Mouse (Mus musculus): ENCODE data around the gene Pkd1l1. TPM values are rescaled to one million over a fixed set of nuclear protein-coding genes. Genes with fewer than 3 reads are reported as not detected.

Pkd1l1 gene
- not detected for polyA plus RNA-seq (2017; shearing (Covaris generic))

GRCm38 (mm10) chr11:8973166-8973565 lies at the start of gene Pkd1l1:
TSS of gene Pkd1l1 (minus strand) at chr11:8973266.

GRCm38 (mm10) chr11:9010853-9011339 lies 37.8 kb upstream of the Pkd1l1 start, which contains the start of gene Hus1:
TSS of gene Hus1 (minus strand) at chr11:9011191.

Other genes starting within 250 kb of the Pkd1l1 start
- 6.7 TPM for gene Hus1, start 37.9 kb upstream of the Pkd1l1 start, polyA plus RNA-seq (2017; shearing (Covaris generic))
- gene Gm11992, start 75.3 kb upstream of the Pkd1l1 start, polyA plus RNA-seq (2017; shearing (Covaris generic)): not detected
- not detected for gene Sun3, start 75.7 kb upstream of the Pkd1l1 start, polyA plus RNA-seq (2017; shearing (Covaris generic))
- gene Upp1, start 144.8 kb upstream of the Pkd1l1 start, polyA plus RNA-seq (2017; shearing (Covaris generic)): not detected
- 0.05 TPM for gene Abca13, start 218.7 kb upstream of the Pkd1l1 start, polyA plus RNA-seq (2017; shearing (Covaris generic))

All from effector memory CD4-positive, alpha-beta T cell, adult 5 months (primary cell).